Mouse (Mus musculus) brain, embryonic 14.5 days (tissue): ENCODE measurements around the gene Zfp563.

Source experiments
- CTCF ChIP-seq: fragments of 200-500 bp; IDR thresholded peaks from 2 replicates; pipeline ENCODE4 v1.5.1; 2012; ENCODE audit warnings: inconsistent platforms, mild to moderate bottlenecking, moderate library complexity, borderline replicate concordance; ENCODE audit not compliant: insufficient read depth, insufficient read length; ENCODE audit errors: extremely low read depth
- POLR2A ChIP-seq: fragments of 200-500 bp; IDR thresholded peaks from 2 replicates; pipeline ENCODE4 v1.6.1; 2012; ENCODE audit warnings: mild to moderate bottlenecking, inconsistent platforms, borderline replicate concordance; ENCODE audit not compliant: poor library complexity, insufficient read depth, insufficient read length, severe bottlenecking; ENCODE audit errors: extremely low read depth

- TF ChIP-seq CTCF (no peak), POLR2A (peak; percentile 32; the same call in 1 of the 2 replicates)
These were observed 3.5 kb downstream of the Zfp563 start for GRCm38 (mm10) chr17:33092391-33093193.
